Mouse (Mus musculus) left cerebral cortex, postnatal 4 days (tissue): Measurements from ENCODE around the gene P3h3. TPM values are rescaled to one million over a fixed set of nuclear protein-coding genes. Genes with fewer than 3 reads are reported as not detected.
"Not testable (repeated sequence)": the region's sequence is repeated elsewhere in the genome, so short reads cannot be mapped to it uniquely, and the experiment has no call there.

Source experiments
- DNase-seq: peaks from one replicate; pipeline ENCODE4 v3.0.0-alpha.2; 2022
- intact Hi-C: fragments of 180-260 bp; cut with DNase I; formaldehyde crosslinking; loops from one replicate; pipeline ENCODE4 v1.15.1; 2025
- total RNA-seq, 2 experiments: library from RNA; stranded (reverse); gene quantifications; 2 replicates each; pipeline ENCODE4 v1.2.3; 2021

P3h3 gene
- total RNA-seq = 10 to 100 TPM; 55.9 to 56.1 TPM

DNA sequence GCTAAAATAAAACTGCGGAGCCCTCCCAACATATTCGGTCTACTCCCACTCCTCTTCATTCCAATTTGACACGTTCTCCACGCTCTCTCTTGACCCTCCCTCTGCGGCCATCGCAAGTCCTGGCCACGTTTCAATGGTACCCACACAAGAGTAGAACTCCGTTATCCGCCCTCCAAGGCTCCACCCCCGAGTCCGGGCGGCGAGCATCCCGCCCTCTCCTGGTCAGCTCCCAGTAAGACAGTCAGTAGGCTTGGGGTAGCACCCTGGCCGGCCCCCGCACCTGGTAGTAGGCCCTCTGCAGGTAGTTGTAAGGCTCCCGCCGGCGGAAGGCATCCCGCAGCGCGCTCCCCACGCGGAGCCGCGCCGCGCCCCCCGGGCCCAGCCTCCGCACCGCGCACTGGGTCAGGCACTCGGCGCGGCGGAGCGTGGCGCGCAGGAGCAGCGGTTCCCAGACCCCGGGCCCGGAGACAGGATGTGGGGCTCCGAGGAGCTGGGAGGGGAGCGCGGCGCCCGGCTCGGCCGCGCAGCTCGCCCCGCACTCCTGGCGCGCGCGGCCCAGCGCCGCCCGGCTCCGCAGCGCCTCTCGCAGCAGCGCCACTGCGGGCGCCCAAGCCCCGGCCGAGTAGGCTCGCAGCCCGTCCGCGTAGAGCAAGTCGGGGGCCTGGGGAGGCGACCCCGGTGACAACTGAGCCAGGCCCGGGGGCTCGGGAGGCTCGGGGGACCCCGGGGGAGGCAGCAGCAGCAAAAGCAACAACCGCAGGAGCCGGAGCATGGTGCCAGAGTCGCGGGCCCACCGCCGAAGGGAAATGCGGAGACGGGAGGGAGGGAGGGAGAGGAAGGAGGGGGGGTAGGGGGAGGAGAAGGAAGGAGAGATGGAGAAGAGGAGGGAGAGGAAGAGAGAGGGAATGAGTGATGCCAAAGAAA lies at the start of gene P3h3:
Gene P3h3 (minus strand): TSS at position 837 of the 924 bp plus-strand sequence.
- intact Hi-C loops = loop anchor here (2.0 to 10.0 kb wide), 2 partner anchors 60 to 228 kb away; no protein-coding TSS in a partner anchor
- DNase-seq = peak; percentile 90

DNA sequence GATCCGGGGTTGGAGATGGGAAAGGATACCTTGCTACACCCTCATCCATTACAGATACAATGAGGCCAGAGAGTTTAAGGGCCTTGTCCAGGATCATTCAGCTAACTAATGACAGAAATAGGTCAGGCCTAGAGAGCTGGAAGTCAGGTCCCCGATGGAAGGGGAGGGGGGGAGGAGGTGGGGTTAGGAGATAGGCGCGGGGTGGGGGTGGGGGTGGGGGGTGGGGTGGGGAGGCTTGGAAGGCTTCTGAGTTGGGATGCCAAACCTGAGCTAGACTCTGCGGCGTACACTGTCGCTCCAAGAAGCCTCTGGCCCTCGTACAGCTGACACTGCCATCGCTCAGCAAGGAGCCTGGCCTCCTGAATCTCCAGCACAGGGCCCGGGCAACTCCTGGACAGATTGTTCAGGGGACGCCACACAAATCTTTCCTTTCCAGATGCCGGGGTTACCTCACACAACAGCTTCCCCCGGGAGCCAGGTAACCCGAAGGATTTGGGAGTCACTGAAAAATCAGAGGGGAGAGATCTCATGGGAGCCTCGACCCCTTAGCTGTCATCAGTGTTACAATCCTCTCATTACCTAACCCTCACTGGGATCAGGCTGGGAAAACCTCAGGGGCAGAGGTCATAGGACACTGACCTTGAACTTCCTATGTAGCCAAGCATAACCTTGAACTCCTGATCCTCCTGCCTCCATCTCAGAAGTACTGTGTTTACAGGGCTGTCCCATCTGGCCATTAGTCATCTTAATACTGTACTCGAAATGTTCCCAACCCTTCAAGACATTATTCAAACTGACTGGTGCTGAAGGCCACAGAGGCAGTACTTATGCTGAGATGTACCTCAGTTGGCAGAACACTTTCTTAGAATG lies 47.7 kb upstream of the P3h3 start:
- intact Hi-C loops = loop anchor here (5.0 kb wide), 1 partner anchor 43 kb away; the partner anchor contains the start of gene Gpr162
- DNase-seq = peak; percentile 21

DNA sequence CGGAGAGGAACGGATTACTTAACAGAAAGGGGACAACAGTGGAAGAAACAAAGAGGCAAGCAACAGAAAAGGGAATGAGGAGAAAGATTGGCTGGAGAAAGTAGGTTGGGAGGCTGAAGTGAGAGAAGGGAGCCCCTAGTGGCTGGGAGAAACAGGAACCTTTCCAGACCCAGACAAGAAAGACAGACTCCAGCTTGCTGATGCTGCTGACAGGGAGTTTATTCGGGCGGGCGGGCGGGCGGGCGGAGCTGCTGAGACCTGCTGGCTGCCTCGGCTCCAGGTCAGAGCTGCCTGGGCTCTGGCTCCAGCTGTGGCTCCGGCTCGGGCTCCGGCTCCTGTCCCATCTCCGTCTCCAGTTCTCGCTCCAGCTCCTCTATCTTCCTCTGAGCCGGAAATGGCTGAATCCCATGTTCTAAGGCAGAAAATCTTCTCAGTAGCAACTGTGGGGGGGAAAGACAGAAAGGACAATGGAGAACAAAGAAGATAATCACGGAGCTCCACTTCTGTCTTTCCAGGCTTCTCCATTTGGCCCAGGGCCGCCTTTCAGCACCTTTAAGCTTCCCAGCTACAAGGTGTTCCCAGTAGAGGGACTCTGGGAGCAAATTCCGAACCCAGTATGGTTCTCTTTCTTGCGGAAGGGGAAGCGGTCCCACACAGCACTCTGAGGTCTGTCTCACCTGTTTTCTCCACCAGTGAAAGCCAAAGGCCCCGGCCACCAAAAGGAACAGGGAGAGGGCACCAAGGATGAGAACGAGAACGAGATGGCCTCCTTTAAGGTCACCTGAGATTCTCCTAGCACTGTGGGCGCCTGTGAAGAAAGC lies 46.8 kb upstream of the P3h3 start:
- intact Hi-C loops = loop anchor here (5.0 kb wide), 1 partner anchor 42 kb away; the partner anchor contains the start of gene Gpr162
- DNase-seq = peak; percentile 72

DNA sequence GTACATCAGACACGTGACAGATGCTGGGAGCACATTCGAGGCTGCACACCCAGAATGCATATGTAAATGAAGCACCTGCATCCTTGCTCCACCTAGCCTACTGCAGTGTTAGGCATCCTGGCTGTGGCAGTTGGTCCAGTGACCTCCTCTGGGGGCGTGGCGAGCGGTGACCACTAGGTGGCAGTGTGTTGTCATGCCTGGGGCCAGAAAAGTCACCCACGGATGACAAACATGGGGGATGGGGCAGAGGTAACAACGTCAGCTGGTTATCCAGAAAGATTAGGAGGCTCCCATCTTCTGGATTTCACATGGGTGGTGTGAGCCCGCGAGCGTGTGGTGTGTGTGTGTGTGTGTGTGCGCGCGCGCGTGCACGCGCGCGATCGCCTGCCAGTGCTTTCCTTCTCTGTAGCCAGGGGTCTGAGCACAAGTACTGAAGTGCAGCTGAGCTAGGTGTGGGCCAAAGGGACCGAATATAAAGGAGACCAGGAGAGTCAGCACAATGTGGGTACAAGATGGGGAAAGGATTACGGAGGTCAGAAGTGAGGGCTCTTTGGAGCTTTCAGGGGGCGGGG lies 46.1 kb upstream of the P3h3 start:
- peak; percentile 97 for DNase-seq
- intact Hi-C loops = loop anchor here (5.0 kb wide), 1 partner anchor 41 kb away; the partner anchor contains the start of gene Gpr162

DNA sequence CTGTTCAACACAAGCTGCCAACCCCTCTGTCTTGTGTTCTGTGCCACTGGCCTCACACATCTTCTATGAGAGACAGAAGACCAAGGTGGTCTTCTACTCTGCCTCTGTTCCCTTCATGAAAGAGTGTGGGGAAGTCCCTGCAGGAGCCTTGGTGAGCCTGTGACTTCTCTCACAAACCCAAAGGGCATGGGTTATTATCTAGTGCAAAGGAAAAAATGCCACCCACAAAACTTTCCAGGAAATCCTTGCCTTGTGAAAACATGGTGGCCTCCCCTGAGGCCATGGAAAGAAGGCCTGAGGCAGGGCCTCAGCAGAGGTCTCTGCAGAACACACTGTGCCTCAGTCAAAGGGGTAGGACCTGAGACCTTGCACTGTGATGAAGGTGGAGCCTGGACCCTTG lies 44.3 kb upstream of the P3h3 start:
- no peak for DNase-seq
- intact Hi-C loops = loop anchor here (5.0 kb wide), 1 partner anchor 40 kb away; the partner anchor contains the start of gene Gpr162

DNA sequence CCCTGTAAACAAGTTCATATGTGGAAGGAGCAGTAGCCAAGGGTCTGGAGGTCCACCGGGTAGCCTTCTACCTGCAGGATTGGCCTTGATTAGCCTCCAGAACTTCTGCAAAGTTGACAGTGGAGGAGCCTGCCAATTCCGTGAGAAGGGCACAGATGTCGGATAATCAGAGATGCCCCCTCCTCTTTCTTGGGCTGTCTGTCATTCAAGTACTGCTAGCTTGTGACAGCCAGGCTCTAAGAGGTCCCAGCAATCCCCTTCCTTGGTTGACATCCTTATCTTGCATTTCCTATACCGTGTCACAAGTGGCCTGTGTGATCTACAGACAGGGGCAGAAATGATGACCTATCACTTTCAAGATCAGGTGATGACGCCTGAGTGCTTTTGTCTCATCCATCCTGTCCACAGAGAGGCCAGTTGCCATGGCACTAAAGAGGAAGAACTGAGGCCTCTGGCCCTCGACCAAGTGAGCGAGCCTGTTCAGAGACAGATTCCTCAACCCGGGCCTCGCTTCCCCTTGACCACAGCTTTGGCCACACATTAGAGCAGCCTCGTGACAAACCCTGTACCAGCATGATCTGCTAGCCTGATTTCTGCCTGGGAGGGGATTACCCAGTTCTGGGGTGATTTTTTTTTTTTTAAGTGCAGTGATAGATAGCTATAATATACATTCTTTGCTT lies 43.4 kb upstream of the P3h3 start:
- intact Hi-C loops = loop anchor here (5.0 kb wide), 1 partner anchor 39 kb away; the partner anchor contains the start of gene Gpr162
- peak; percentile 64 for DNase-seq

DNA sequence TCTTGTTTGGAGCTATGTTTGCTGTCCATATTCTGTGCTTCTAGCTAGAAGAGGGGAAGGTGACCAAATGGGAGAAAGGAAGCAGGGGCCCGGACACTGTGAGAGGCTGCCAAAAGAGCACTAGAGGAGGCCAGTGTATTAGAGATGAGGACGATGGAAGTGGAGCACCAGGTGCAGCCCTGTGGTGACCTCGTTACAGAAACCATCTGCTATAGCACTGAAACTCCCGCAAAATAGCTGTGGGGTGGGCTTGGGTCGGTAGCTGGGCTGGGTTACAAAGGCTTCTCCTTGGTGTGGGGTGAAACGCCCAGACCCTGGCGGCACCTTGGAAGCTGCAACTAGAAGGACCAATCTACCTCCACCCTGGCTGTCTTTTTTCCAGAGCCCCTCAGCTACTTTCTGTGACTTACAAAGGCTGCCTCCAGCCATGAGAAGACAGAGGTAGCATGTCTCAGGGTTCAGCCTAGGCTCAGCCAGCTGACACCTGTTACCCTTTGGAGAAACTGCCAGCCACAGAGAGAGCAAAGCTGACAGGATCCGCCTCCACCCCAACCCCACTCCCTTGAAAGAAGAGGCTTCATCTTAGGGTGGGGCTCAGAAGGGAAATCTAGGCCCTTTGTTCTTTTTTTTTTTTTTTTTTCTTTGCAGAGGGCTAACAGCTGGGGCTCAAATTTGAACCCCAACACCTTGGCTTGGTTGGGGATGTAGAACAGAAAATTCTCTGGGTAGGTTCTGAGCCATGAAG lies 42.7 kb upstream of the P3h3 start:
- no peak for DNase-seq
- intact Hi-C loops = loop anchor here (5.0 kb wide), 1 partner anchor 38 kb away; the partner anchor contains the start of gene Gpr162

DNA sequence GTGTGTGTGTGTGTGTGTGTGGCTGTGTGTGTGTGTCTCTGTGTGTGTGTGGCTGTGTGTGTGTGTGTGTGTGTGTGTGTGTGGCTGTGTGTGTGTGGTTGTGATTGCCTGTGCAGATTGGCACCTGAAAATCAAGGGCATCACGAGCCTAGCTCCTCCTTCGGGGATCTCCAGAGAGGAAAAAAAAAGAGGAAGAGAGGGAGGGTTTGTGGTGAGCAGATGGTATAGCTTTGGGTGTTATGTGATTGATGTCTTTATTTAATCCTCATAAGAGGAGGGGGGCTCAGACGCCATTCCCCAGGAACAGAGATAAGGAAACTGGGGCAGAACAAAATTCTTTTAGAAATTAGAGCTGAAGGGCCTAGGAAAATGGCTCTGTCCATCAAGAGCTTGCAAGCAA lies 40.8 kb upstream of the P3h3 start:
- no peak for DNase-seq
- intact Hi-C loops = no loop called here

DNA sequence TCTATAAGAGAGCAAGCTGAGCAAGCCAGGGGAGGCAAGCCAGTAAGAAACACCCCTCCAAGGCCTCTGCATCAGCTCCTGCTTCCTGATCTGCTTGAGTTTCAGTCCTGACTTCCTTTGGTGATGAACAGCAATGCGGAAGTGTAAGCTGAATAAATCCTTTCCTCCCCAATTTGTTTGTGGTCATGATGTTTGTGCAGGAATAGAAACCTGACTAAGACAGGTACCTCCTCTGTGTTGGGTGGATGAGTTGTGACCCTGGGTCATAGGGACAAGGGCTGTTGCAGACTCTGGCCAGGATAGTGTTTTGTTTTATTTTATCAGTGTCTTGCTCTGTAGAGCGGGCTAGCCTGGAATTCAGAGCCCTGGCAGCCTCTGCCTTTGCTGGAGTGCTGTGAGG lies 36.6 kb upstream of the P3h3 start:
- intact Hi-C loops, DNase-seq: not testable (repeated sequence)

DNA sequence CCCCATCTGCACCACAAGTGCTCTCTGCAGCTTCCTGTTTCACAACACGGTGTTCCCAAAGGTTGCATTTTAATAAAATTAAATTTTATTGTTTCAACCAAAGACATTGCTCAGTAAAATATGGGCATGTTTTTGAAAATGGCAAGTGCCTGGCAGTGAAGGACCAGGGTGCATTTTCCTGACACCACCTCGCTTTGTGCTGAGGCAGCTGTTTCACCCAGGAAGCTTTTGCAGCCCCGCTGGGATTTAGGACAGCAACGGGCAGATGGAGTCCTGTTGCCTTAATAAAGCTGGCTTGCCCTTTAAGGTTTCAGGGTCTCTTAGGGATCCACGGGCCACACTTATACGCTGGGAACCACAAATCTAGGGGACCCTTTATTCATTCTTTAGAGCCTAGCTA lies 33.4 kb upstream of the P3h3 start:
- intact Hi-C loops = no loop called here
- no peak for DNase-seq

DNA sequence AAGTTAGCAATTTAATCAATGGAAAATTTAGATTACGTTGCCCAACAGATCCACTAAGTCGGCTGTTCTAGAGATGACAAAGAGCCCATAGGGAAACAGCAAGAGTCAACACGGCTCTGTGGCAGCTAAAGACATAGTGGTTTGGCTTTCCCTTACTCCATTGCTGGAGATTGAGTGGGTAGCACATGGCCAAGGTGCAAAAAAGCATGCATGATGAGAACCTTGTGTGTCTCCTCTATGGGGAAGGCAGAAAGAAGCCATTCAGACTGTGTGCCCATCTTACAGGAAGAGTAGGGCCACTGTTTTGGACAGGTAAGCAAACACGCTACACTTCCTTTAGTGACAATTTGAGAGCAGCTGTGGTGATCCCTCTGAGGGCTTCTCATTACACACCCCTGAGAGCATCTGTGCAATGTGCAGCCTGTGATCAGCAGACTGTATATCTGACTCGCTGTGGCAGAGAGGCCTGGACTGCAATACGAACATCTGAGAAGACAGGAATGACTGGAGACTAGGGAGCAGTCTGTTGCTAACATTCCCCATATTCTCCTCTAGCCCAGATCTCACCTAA lies 31.1 kb upstream of the P3h3 start:
- no peak for DNase-seq
- intact Hi-C loops = no loop called here

DNA sequence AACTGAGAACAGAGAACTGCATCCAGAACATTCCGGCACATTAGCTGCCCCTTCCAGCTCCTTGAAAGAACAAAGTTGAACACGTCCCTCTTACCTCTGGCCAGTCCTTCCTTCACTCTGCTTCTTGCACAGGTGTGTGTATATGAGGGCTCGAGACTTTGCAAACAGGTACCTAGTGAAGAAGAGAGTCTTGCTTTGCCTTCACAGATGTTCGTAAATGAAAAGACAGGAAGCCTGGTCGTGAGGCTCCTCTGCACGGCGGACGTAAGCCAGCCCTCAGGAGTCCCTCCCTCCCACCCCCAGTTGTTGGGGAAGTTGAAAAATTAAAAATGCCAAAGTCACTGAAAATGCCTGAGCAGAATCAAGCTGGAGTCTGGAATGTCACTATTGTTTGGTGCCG lies 30.4 kb upstream of the P3h3 start, which contains the start of gene Cd4:
Gene Cd4 (minus strand): TSS at position 236 of the 400 bp plus-strand sequence.
- intact Hi-C loops = no loop called here
- DNase-seq = no peak

DNA sequence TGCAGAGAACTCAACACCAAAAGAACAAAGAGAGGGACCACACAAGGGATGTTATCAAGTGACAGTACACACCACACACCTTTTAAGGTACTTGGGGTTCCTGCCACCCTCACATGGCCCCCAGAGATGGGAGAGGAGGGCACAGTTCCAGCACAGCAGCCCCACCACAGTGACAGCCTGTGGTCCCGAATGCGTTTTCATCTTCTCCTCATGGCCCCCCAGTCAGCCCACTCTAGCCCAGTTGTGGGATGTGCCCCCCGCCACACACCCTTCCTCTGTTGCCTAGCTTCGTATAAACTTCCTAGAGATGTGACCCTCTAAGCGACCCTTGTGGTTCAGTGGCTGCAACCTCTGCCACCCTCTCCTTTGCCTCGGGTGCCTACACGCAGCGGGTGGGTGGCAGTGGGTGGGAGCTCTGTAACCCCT lies 28.4 kb upstream of the P3h3 start:
- no peak for DNase-seq
- intact Hi-C loops = no loop called here

DNA sequence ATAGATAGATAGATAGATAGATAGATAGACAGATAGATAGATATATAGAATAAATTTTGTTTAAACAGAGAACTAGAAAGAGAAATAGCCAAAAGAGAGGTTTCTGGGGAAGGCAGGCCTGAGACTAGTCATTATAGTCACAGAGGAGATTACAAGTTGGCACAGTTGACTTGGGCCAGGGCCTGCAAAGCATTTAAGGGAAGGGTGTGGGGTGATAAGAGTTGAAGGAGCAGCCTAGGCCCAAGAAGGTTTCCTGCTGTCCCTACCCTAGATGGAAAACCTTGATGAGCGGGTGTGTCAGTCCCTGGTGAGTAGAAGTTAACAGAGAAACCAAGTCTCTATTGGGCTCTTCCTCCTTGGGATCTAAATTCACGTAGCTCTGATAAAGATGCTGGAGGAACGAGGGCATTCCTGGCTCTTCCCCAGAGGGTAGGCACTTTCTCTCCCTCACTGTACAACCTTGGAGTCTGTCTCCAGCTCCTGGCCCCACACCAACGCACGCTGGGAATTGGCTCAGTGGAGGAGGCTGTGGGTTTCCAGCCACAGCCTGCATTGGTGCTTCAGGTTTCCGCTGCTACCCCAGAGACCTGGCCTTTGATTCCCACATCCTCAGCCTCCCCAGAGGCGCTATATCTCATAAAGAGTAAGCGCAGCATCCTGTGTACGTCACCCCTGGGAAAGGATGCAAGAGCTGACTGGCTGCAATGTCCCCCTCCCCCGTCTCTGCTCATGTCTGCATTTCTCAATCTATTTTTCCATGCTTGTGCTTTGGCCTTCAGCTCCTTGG lies 27.4 kb upstream of the P3h3 start:
- DNase-seq = peak; percentile 74
- intact Hi-C loops = no loop called here

DNA sequence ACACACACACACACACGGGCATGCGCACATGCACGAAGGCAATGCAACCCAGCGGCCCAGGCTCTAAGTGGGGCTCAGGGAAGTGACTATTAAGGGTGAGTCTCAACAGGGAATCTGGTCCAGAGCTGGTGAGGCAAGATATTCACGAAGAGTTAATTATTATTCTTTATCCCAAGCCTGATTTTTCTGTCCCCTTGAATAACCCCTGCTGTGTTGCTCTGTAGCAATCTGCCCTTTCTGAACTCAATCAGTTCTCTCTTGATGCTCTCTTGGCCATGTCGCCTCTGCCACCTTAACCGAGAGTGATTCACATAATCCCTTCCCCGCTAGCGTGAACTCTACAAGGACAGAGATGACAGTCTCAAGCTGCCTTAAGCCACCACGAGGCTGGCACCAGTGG lies 25.8 kb upstream of the P3h3 start:
- intact Hi-C loops = no loop called here
- no peak for DNase-seq

DNA sequence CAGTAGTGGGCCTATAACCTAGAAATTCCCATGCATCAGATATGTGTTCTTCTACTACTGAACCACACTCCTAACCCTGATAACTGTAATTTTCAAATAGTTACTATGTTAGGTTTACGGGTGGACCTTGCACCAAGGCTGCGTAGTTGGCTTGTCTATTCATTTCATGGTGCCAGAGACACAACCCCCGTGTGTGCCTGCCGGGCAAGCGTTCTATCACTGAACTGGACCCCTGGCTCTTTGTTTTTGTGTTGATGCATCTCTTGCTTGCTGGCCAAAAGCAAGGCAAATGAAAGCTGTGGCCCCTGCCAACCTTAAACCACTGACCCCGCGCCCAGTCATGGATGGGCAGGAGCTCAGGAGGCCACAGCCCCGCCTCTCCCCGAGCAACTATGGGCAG lies 24.3 kb upstream of the P3h3 start:
- intact Hi-C loops = no loop called here

DNA sequence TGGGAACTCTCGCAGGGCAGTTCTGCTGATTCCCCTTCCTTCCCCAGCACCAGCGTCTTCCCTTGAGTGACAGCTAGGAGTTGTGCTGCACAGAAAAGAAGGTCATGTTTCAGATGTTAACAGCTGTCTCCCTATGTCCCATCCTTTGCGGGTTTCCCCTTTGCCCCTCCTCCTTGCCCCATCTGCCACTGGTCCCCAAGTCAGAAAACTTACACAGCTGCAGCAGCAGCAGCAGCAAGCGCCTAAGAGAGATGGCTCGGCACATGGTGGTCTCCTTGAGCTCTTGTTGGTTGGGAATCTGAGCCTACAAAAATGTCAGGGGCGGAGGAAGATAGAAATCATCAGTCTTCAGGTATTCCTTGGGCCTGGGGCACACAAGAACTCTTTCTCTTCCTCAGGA lies 21.8 kb upstream of the P3h3 start:
- DNase-seq = no peak
- intact Hi-C loops = no loop called here

More for the DNA sequence above, 24.3 kb upstream of the P3h3 start:
- DNase-seq = no peak
